Mouse (Mus musculus) heart, embryonic 12.5 days (tissue): Measurements from ENCODE around the gene Kalrn. TPM values are rescaled to one million over a fixed set of nuclear protein-coding genes. Genes with fewer than 3 reads are reported as not detected.

Experiments
- ATAC-seq: fragments of 200-750 bp; cut with Nextera tagmentation; 2 replicates; pipeline ENCODE4 v1.8.0; 2017; ENCODE audit warnings: moderate TSS enrichment, moderate library complexity; ENCODE audit not compliant: insufficient number of reproducible peaks, low FRiP score
- H3K27ac ChIP-seq: fragments of 300-500 bp; sonication (generic); 2 replicates; pipeline ENCODE4 v1.5.1; 2016; ENCODE audit warnings: mild to moderate bottlenecking, moderate library complexity; ENCODE audit not compliant: poor library complexity, severe bottlenecking
- H3K27me3 ChIP-seq: fragments of 300-500 bp; sonication (generic); replicated peaks from 2 replicates; pipeline ENCODE4 v1.6.1; 2016; ENCODE audit warnings: mild to moderate bottlenecking, moderate library complexity
- H3K36me3 ChIP-seq: fragments of 300-500 bp; sonication (generic); 2 replicates; pipeline ENCODE4 v1.6.1; 2016; ENCODE audit warnings: mild to moderate bottlenecking, moderate library complexity
- H3K4me1 ChIP-seq: fragments of 300-500 bp; sonication (generic); replicated peaks from 2 replicates; pipeline ENCODE4 v1.6.1; 2016; ENCODE audit warnings: mild to moderate bottlenecking
- H3K4me2 ChIP-seq: fragments of 300-500 bp; sonication (generic); 2 replicates; pipeline ENCODE4 v1.6.1; 2016; ENCODE audit warnings: mild to moderate bottlenecking, moderate library complexity
- H3K4me3 ChIP-seq: fragments of 300-500 bp; sonication (generic); 2 replicates; pipeline ENCODE4 v1.5.1; 2016; ENCODE audit warnings: mild to moderate bottlenecking
- H3K9ac ChIP-seq: fragments of 300-500 bp; sonication (generic); 2 replicates; pipeline ENCODE4 v1.6.1; 2016; ENCODE audit warnings: mild to moderate bottlenecking, moderate library complexity
- H3K9me3 ChIP-seq: fragments of 300-500 bp; sonication (generic); replicated peaks from 2 replicates; pipeline ENCODE4 v1.6.1; 2016; ENCODE audit warnings: mild to moderate bottlenecking, moderate library complexity
- WGBS: fragments of 180-500 bp; shearing (Covaris S2); methylation state at CpG from one replicate; pipeline ENCODE4 v1.1.7; 2016; 5-methylcytosine and 5-hydroxymethylcytosine counted together
- polyA plus RNA-seq: library from polyadenylated mRNA; unstranded; fragments of >200 nt; fragmentation: Nextera tagmentation; extraction: Ambion mirVana; gene quantifications from 2 replicates; pipeline ENCODE4 v1.2.1, GENCODE M21; 2016

Gene Kalrn
- polyA plus RNA-seq, 1 experiment from 2014 or later: 29.3 TPM

GRCm38 (mm10) chr16:34483716-34484115 lies 89.6 kb downstream of the Kalrn start:
- H3K27ac ChIP-seq: no peak overlapping the region
- H3K9me3 ChIP-seq: no peaks in the 10 kb centered on the region
- 84% methylated on average over 6 of the region's 6 CpGs for WGBS
- peaks cover 23% of the 10 kb centered on the region for H3K4me1 ChIP-seq
- no peaks in the 10 kb centered on the region for H3K36me3 ChIP-seq
- no peak overlapping the region for H3K4me3 ChIP-seq
- no peak overlapping the region for H3K4me2 ChIP-seq
- H3K9ac ChIP-seq: no peak overlapping the region
- ATAC-seq: no peak
- H3K27me3 ChIP-seq: no peaks in the 10 kb centered on the region

- no peak overlapping the region for H3K4me3 ChIP-seq
- H3K27ac ChIP-seq: no peak overlapping the region
- H3K9ac ChIP-seq: no peak overlapping the region
- WGBS: 69% methylated on average over 4 of the region's 4 CpGs
- H3K4me2 ChIP-seq: no peak overlapping the region
- no peaks in the 10 kb centered on the region for H3K36me3 ChIP-seq
- H3K4me1 ChIP-seq: peaks cover 43% of the 10 kb centered on the region
- no peaks in the 10 kb centered on the region for H3K9me3 ChIP-seq
- no peak for ATAC-seq
- no peaks in the 10 kb centered on the region for H3K27me3 ChIP-seq
Observed at GRCm38 (mm10) chr16:34474741-34475140, 98.6 kb downstream of the Kalrn start.

- no peak for ATAC-seq
- whole genome bisulfite sequencing: 51% methylated on average over 4 of the region's 4 CpGs
- Histone ChIP-seq H3K9ac (no peak overlapping the region), H3K36me3 (no peaks in the 10 kb centered on the region), H3K27me3 (no peaks in the 10 kb centered on the region), H3K4me2 (no peak overlapping the region), H3K27ac (no peak overlapping the region), H3K9me3 (no peaks in the 10 kb centered on the region), H3K4me1 (peaks cover 49% of the 10 kb centered on the region), H3K4me3 (no peak overlapping the region)
Observed at GRCm38 (mm10) chr16:34473891-34474290, 99.4 kb downstream of the Kalrn start.

- Histone ChIP-seq H3K27me3 (no peaks in the 10 kb centered on the region), H3K4me2 (no peak overlapping the region), H3K4me1 (peaks cover 70% of the 10 kb centered on the region), H3K4me3 (no peak overlapping the region), H3K36me3 (no peaks in the 10 kb centered on the region), H3K27ac (no peak overlapping the region), H3K9ac (no peak overlapping the region), H3K9me3 (no peaks in the 10 kb centered on the region)
- WGBS: 72% methylated on average over 4 of the region's 4 CpGs
- no peak for ATAC-seq
Observed at GRCm38 (mm10) chr16:34471441-34471840, 101.9 kb downstream of the Kalrn start.

GRCm38 (mm10) chr16:34470343-34470742 lies 103.0 kb downstream of the Kalrn start:
- no peak for ATAC-seq
- Histone ChIP-seq H3K4me1 (peaks cover 75% of the 10 kb centered on the region), H3K36me3 (no peaks in the 10 kb centered on the region), H3K9ac (no peak overlapping the region), H3K4me3 (no peak overlapping the region), H3K9me3 (no peaks in the 10 kb centered on the region), H3K4me2 (no peak overlapping the region), H3K27me3 (no peaks in the 10 kb centered on the region), H3K27ac (peak overlapping the region; percentile 50)
- 60% methylated on average over 5 of the region's 5 CpGs for WGBS

- Histone ChIP-seq H3K4me3 (no peak overlapping the region), H3K36me3 (no peaks in the 10 kb centered on the region), H3K9ac (no peak overlapping the region), H3K9me3 (no peaks in the 10 kb centered on the region), H3K27me3 (no peaks in the 10 kb centered on the region), H3K27ac (peak overlapping the region; percentile 50), H3K4me2 (peak overlapping the region; percentile 42), H3K4me1 (peaks cover 71% of the 10 kb centered on the region)
- ATAC-seq: peak; percentile 71; the same call in 1 of the 2 replicates
- WGBS: 37% methylated on average over 8 of the region's 8 CpGs
Observed at GRCm38 (mm10) chr16:34469277-34469868, 104.0 kb downstream of the Kalrn start.

GRCm38 (mm10) chr16:34466649-34467048 lies 106.7 kb downstream of the Kalrn start:
- 14% methylated on average over 4 of the region's 4 CpGs for whole genome bisulfite sequencing
- Histone ChIP-seq H3K27ac (peak overlapping the region; percentile 40; the same call in 1 of the 2 replicates), H3K4me2 (peak overlapping the region; percentile 17; the same call in 1 of the 2 replicates), H3K36me3 (no peaks in the 10 kb centered on the region), H3K4me1 (peaks cover 47% of the 10 kb centered on the region), H3K9ac (no peak overlapping the region), H3K4me3 (no peak overlapping the region), H3K9me3 (no peaks in the 10 kb centered on the region), H3K27me3 (no peaks in the 10 kb centered on the region)
- ATAC-seq: no peak

- no peaks in the 10 kb centered on the region for H3K36me3 ChIP-seq
- no peaks in the 10 kb centered on the region for H3K9me3 ChIP-seq
- 21% methylated on average over 7 of the region's 7 CpGs for WGBS
- 0 out of 2 replicates have a peak overlapping the region, but pooled peaks have one; percentile 11 for H3K4me2 ChIP-seq
- H3K27ac ChIP-seq: peak overlapping the region; percentile 78
- no peak overlapping the region for H3K4me3 ChIP-seq
- H3K27me3 ChIP-seq: no peaks in the 10 kb centered on the region
- peaks cover 40% of the 10 kb centered on the region for H3K4me1 ChIP-seq
- ATAC-seq: peak; percentile 74
- no peak overlapping the region for H3K9ac ChIP-seq
Observed at GRCm38 (mm10) chr16:34456314-34456713, 117.0 kb downstream of the Kalrn start.

- Histone ChIP-seq H3K27me3 (no peaks in the 10 kb centered on the region), H3K27ac (no peak overlapping the region), H3K36me3 (no peaks in the 10 kb centered on the region), H3K4me3 (no peak overlapping the region), H3K4me2 (no peak overlapping the region), H3K9ac (no peak overlapping the region), H3K9me3 (no peaks in the 10 kb centered on the region), H3K4me1 (peaks cover 26% of the 10 kb centered on the region)
- WGBS: 79% methylated on average over 7 of the region's 7 CpGs
- no peak for ATAC-seq
Observed at GRCm38 (mm10) chr16:34445666-34446065, 127.7 kb downstream of the Kalrn start.

GRCm38 (mm10) chr16:34441704-34442103 lies 131.6 kb downstream of the Kalrn start:
- Histone ChIP-seq H3K27me3 (no peaks in the 10 kb centered on the region), H3K9ac (no peak overlapping the region), H3K9me3 (no peaks in the 10 kb centered on the region), H3K4me1 (peaks cover 44% of the 10 kb centered on the region), H3K27ac (peak overlapping the region; percentile 70), H3K4me3 (no peak overlapping the region), H3K4me2 (0 out of 2 replicates have a peak overlapping the region, but pooled peaks have one; percentile 9), H3K36me3 (no peaks in the 10 kb centered on the region)
- no peak for ATAC-seq
- 63% methylated on average over 2 of the region's 2 CpGs for WGBS

GRCm38 (mm10) chr16:34440994-34441414 lies 132.3 kb downstream of the Kalrn start:
- H3K27ac ChIP-seq: peak overlapping the region; percentile 70
- ATAC-seq: peak; percentile 77
- H3K4me3 ChIP-seq: no peak overlapping the region
- peaks cover 44% of the 10 kb centered on the region for H3K4me1 ChIP-seq
- WGBS: 14% methylated on average over 4 of the region's 4 CpGs
- no peak overlapping the region for H3K9ac ChIP-seq
- no peaks in the 10 kb centered on the region for H3K27me3 ChIP-seq
- H3K4me2 ChIP-seq: peak overlapping the region; percentile 9; the same call in 1 of the 2 replicates
- no peaks in the 10 kb centered on the region for H3K9me3 ChIP-seq
- no peaks in the 10 kb centered on the region for H3K36me3 ChIP-seq
